Mouse (Mus musculus) limb, embryonic 11.5 days (tissue): ENCODE measurements around the gene Olfr1361. TPM values are rescaled to one million over a fixed set of nuclear protein-coding genes. Genes with fewer than 3 reads are reported as not detected.

ENCODE experiments used
- ATAC-seq: fragments of 200-750 bp; cut with Nextera tagmentation; 2 replicates; pipeline ENCODE4 v1.8.0; 2017; ENCODE audit warnings: low read depth; ENCODE audit not compliant: insufficient number of reproducible peaks, low FRiP score, low TSS enrichment
- DNase-seq: peaks from one replicate; pipeline ENCODE4 v3.0.0-alpha.2; 2015; ENCODE audit warnings: low spot score
- H3K27ac ChIP-seq: fragments of 300-500 bp; sonication (generic); replicated peaks from 2 replicates; pipeline ENCODE4 v1.5.1; 2014; ENCODE audit warnings: low read depth, mild to moderate bottlenecking, low read length
- H3K27me3 ChIP-seq: fragments of 300-500 bp; sonication (generic); 2 replicates; pipeline ENCODE4 v1.6.1; 2014; ENCODE audit warnings: mild to moderate bottlenecking, low read length, mixed read lengths; ENCODE audit not compliant: control insufficient read depth, insufficient read depth
- H3K36me3 ChIP-seq: fragments of 300-500 bp; sonication (generic); 2 replicates; pipeline ENCODE4 v1.6.1; 2014; ENCODE audit warnings: mild to moderate bottlenecking, low read length, moderate library complexity, mixed read lengths; ENCODE audit not compliant: control insufficient read depth, insufficient read depth
- H3K4me1 ChIP-seq: fragments of 300-500 bp; sonication (generic); 2 replicates; pipeline ENCODE4 v1.6.1; 2014; ENCODE audit warnings: low read length, mixed read lengths; ENCODE audit not compliant: control insufficient read depth, insufficient read depth
- H3K4me2 ChIP-seq: fragments of 300-500 bp; sonication (generic); 2 replicates; pipeline ENCODE4 v1.6.1; 2014; ENCODE audit warnings: low read depth, mild to moderate bottlenecking, moderate library complexity; ENCODE audit not compliant: severe bottlenecking
- H3K4me3 ChIP-seq: fragments of 300-500 bp; sonication (generic); 2 replicates; pipeline ENCODE4 v1.5.1; 2014; ENCODE audit warnings: low read depth, low read length
- H3K9ac ChIP-seq: fragments of 300-500 bp; sonication (generic); 2 replicates; pipeline ENCODE4 v1.6.1; 2014; ENCODE audit warnings: mild to moderate bottlenecking, low read length
- H3K9me3 ChIP-seq: fragments of 300-500 bp; sonication (generic); 2 replicates; pipeline ENCODE4 v1.6.1; 2016; ENCODE audit warnings: low read length; ENCODE audit not compliant: control insufficient read depth
- WGBS: fragments of 180-500 bp; shearing (Covaris S2); extraction: QIAGEN DNeasy Blood & Tissue Kit; methylation state at CpG from one replicate; pipeline ENCODE4 v1.1.7; 2014; 5-methylcytosine and 5-hydroxymethylcytosine counted together
- polyA plus RNA-seq: library from polyadenylated mRNA; unstranded; fragments of >200 nt; fragmentation: Nextera tagmentation; extraction: Ambion mirVana; gene quantifications from 2 replicates; pipeline ENCODE4 v1.2.1, GENCODE M21; 2014

The Olfr1361 gene
- polyA plus RNA-seq, result not detected in 2 replicates

GRCm38 (mm10) chr13:21663286-21663685 is at the start of gene Olfr1361:
Gene Olfr1361, minus strand, starts transcription at chr13:21663386.
- Histone ChIP-seq H3K9me3 (no peaks in the 10 kb centered on the region), H3K4me2 (no peak within 1 kb of the TSS), H3K36me3 (no peaks in the 10 kb centered on the region), H3K9ac (no peak within 1 kb of the TSS), H3K27ac (no peak within 1 kb of the TSS), H3K27me3 (no peaks in the 10 kb centered on the region), H3K4me3 (no peak within 1 kb of the TSS), H3K4me1 (no peaks in the 10 kb centered on the region)
- 48% methylated on average over 2 of the region's 2 CpGs for WGBS
- DNase-seq (no peak), ATAC-seq (no peak)

- H3K9ac ChIP-seq, result 0 out of 2 replicates have a peak overlapping the region, but pooled peaks have one; percentile 27
- 39% methylated on average over 4 of the region's 4 CpGs for WGBS
- no peaks in the 10 kb centered on the region for H3K36me3 ChIP-seq
- H3K4me1 ChIP-seq, result peaks cover 8% of the 10 kb centered on the region
- H3K9me3 ChIP-seq, result no peaks in the 10 kb centered on the region
- peak overlapping the region; percentile 40 for H3K4me3 ChIP-seq
- H3K27me3 ChIP-seq, result no peaks in the 10 kb centered on the region
- no peak for ATAC-seq
- H3K4me2 ChIP-seq, result peak overlapping the region; percentile 43
- no peak overlapping the region for H3K27ac ChIP-seq
- no peak for DNase-seq
Measured at GRCm38 (mm10) chr13:21711698-21712097, 48.5 kb upstream of the Olfr1361 start.

GRCm38 (mm10) chr13:21710821-21711525 is 47.8 kb upstream of the Olfr1361 start:
- Histone ChIP-seq H3K27me3 (no peaks in the 10 kb centered on the region), H3K4me3 (peak overlapping the region; percentile 40), H3K27ac (no peak overlapping the region), H3K4me2 (peak overlapping the region; percentile 43), H3K36me3 (no peaks in the 10 kb centered on the region), H3K9me3 (no peaks in the 10 kb centered on the region), H3K4me1 (peaks cover 8% of the 10 kb centered on the region), H3K9ac (peak overlapping the region; percentile 27; the same call in 1 of the 2 replicates)
- ATAC-seq, result peak; percentile 73
- peak; percentile 89 for DNase-seq
- WGBS, result 2% methylated on average over 22 of the region's 22 CpGs

- no peaks in the 10 kb centered on the region for H3K9me3 ChIP-seq
- no peak overlapping the region for H3K27ac ChIP-seq
- H3K9ac ChIP-seq, result peak overlapping the region; percentile 67; the same call in 1 of the 2 replicates
- H3K27me3 ChIP-seq, result no peaks in the 10 kb centered on the region
- ATAC-seq (peak; percentile 76), DNase-seq (peak; percentile 94)
- H3K4me3 ChIP-seq, result peak overlapping the region; percentile 58
- H3K4me1 ChIP-seq, result peaks cover 5% of the 10 kb centered on the region
- under 1% methylated on average over 32 of the region's 32 CpGs for WGBS
- H3K36me3 ChIP-seq, result no peaks in the 10 kb centered on the region
- H3K4me2 ChIP-seq, result peak overlapping the region; percentile 28; the same call in 1 of the 2 replicates
Measured at GRCm38 (mm10) chr13:21710031-21710711, 47.0 kb upstream of the Olfr1361 start.

- Histone ChIP-seq H3K27me3 (no peaks in the 10 kb centered on the region), H3K4me1 (no peaks in the 10 kb centered on the region), H3K4me2 (no peak overlapping the region), H3K36me3 (no peaks in the 10 kb centered on the region), H3K27ac (no peak overlapping the region), H3K4me3 (no peak overlapping the region), H3K9ac (no peak overlapping the region), H3K9me3 (no peaks in the 10 kb centered on the region)
- ATAC-seq (no peak), DNase-seq (no peak)
- 76% methylated on average over 4 of the region's 4 CpGs for WGBS
Measured at GRCm38 (mm10) chr13:21706669-21707068, 43.5 kb upstream of the Olfr1361 start.

- H3K27ac ChIP-seq, result no peak within 1 kb of the TSS
- H3K9me3 ChIP-seq, result no peaks in the 10 kb centered on the region
- H3K27me3 ChIP-seq, result no peaks in the 10 kb centered on the region
- H3K4me3 ChIP-seq, result no peak within 1 kb of the TSS
- H3K4me1 ChIP-seq, result no peaks in the 10 kb centered on the region
- H3K4me2 ChIP-seq, result no peak within 1 kb of the TSS
- no peak within 1 kb of the TSS for H3K9ac ChIP-seq
- H3K36me3 ChIP-seq, result no peaks in the 10 kb centered on the region
- ATAC-seq, result no peak
- DNase-seq, result no peak
Measured at GRCm38 (mm10) chr13:21697811-21698210, 34.6 kb upstream of the Olfr1361 start, which contains the start of gene Olfr1359. Gene Olfr1359, plus strand, starts transcription at chr13:21698111.

- no peak within 1 kb of the TSS for H3K4me2 ChIP-seq
- 88% methylated on average over 2 of the region's 2 CpGs for WGBS
- no peaks in the 10 kb centered on the region for H3K4me1 ChIP-seq
- H3K9ac ChIP-seq, result no peak within 1 kb of the TSS
- ATAC-seq (no peak), DNase-seq (no peak)
- no peak within 1 kb of the TSS for H3K27ac ChIP-seq
- no peaks in the 10 kb centered on the region for H3K36me3 ChIP-seq
- no peak within 1 kb of the TSS for H3K4me3 ChIP-seq
- H3K9me3 ChIP-seq, result no peaks in the 10 kb centered on the region
- no peaks in the 10 kb centered on the region for H3K27me3 ChIP-seq
Measured at GRCm38 (mm10) chr13:21677305-21677704, 14.1 kb upstream of the Olfr1361 start, which contains the start of gene Olfr1360. Gene Olfr1360, minus strand, starts transcription at chr13:21677405.

- Histone ChIP-seq H3K9ac (no peak within 1 kb of the TSS), H3K9me3 (no peaks in the 10 kb centered on the region), H3K36me3 (no peaks in the 10 kb centered on the region), H3K27ac (no peak within 1 kb of the TSS), H3K4me3 (no peak within 1 kb of the TSS), H3K4me2 (no peak within 1 kb of the TSS), H3K27me3 (no peaks in the 10 kb centered on the region), H3K4me1 (no peaks in the 10 kb centered on the region)
- WGBS, result 86% methylated on average over 2 of the region's 2 CpGs
- DNase-seq, result no peak
- ATAC-seq, result no peak
Measured at GRCm38 (mm10) chr13:21642418-21642817, 20.8 kb downstream of the Olfr1361 start, which contains the start of gene Olfr11. Gene Olfr11, minus strand, starts transcription at chr13:21642518.
